Mouse (Mus musculus): ENCODE measurements at regions not wholly inside any gene's neighbourhood (a gene's known extent, or its start where the extent isn't known, plus 50 kb on each side); places are given as distances from the start of the nearest gene placed in this dataset.

DNA sequence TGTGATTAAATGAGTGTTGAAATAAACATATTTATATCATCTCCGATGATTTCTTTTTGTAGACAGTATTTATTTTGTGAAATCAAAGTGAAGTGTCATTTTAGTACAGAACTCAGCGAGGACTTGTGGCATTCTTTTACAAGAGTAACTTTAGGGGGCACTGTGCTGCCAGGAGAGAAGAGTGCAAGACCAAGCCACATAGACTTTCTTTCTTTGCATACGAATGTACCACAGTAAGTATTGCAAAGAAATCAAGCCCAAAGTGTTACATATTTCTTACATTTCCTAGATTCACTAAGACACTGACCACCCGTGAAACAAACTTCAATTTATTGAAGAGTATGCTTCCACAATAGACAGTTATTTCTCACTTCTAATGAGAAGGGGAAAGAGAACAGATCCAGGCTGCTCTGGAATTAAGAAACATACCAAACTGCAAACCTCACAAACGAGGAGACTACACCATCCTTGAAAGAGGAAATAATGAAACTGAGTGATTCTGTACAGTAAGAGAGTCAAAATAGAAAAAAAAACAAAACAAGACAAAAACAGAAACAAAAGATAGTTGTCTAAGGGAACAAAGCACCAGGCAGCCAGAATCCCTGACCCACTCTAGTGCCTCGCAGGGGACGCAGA lies 847.8 kb upstream of the Epha7 start:
- no peaks in the 10 kb centered on the region for H3K9me3 ChIP-seq (replicated peaks; ENCODE audit: control insufficient read depth, low read length)
- H3K4me1 ChIP-seq (ENCODE audit: control insufficient read depth, insufficient read depth, low read length), result no peaks in the 10 kb centered on the region
- peak; percentile 63 for DNase-seq (ENCODE audit: low spot score)
- H3K4me2 ChIP-seq (ENCODE audit: low read depth, low read length), result no peak overlapping the region
- WGBS, result 31% methylated on average over 7 of the region's 7 CpGs
- no peaks in the 10 kb centered on the region for H3K36me3 ChIP-seq (replicated peaks; ENCODE audit: control insufficient read depth, insufficient read depth, low read depth, low read length)
- no peak overlapping the region for H3K4me3 ChIP-seq (ENCODE audit: low read depth, low read length)
- no peak overlapping the region for H3K27ac ChIP-seq (replicated peaks; ENCODE audit: low read depth, low read length)
- H3K27me3 ChIP-seq (ENCODE audit: control insufficient read depth, insufficient read depth, low read length), result no peaks in the 10 kb centered on the region
- no peak for ATAC-seq (replicated peaks; ENCODE audit: insufficient number of reproducible peaks, low FRiP score, low TSS enrichment, low read depth)
- no peak overlapping the region for H3K9ac ChIP-seq (replicated peaks; ENCODE audit: low read length)

- DNase-seq (ENCODE audit: low spot score) (peak; percentile 12), ATAC-seq (replicated peaks; ENCODE audit: insufficient number of reproducible peaks, low FRiP score, low TSS enrichment, low read depth) (no peak)
- H3K9me3 ChIP-seq (replicated peaks; ENCODE audit: control insufficient read depth, low read length), result no peaks in the 10 kb centered on the region
- WGBS, result 49% methylated on average over 5 of the region's 5 CpGs
- H3K9ac ChIP-seq (replicated peaks; ENCODE audit: low read length), result no peak overlapping the region
- H3K36me3 ChIP-seq (replicated peaks; ENCODE audit: control insufficient read depth, insufficient read depth, low read depth, low read length), result no peaks in the 10 kb centered on the region
- H3K4me2 ChIP-seq (ENCODE audit: low read depth, low read length), result no peak overlapping the region
- H3K27me3 ChIP-seq (ENCODE audit: control insufficient read depth, insufficient read depth, low read length), result no peaks in the 10 kb centered on the region
- H3K4me3 ChIP-seq (ENCODE audit: low read depth, low read length), result no peak overlapping the region
- no peaks in the 10 kb centered on the region for H3K4me1 ChIP-seq (ENCODE audit: control insufficient read depth, insufficient read depth, low read length)
- no peak overlapping the region for H3K27ac ChIP-seq (replicated peaks; ENCODE audit: low read depth, low read length)
Observed at GRCm38 (mm10) chr4:27970569-27970968, 842.4 kb upstream of the Epha7 start.

DNA sequence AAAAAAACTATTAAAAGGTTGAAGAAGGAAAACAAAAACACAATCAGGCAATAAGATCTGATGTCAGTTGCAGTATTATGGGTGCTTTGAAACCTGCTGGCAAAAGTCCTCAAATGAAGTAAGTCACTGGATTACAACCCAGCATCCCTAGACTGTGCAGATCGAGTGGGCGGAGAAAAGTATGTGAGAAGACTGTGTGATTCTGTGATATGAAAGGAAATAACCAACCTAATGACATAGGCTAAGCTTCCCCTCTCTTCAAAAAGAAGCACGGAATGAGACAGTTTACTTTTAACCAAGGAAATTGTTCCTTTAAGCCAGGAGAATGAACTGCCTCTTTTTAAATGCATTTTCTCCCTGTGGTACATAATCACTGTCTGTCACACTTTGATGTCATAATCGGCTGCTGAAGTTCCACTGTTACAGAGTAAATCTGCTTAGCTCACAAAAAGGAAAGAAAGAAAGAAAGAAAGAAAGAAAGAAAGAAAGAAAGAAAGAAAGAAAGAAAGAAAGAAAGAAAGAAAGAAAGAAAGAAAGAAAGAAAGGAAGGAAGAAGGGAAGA lies 833.6 kb upstream of the Epha7 start:
- DNase-seq (ENCODE audit: low spot score), result no peak
- Histone ChIP-seq H3K4me1 (ENCODE audit: control insufficient read depth, insufficient read depth, low read length) (no peaks in the 10 kb centered on the region), H3K4me2 (ENCODE audit: low read depth, low read length) (no peak overlapping the region), H3K9ac (replicated peaks; ENCODE audit: low read length) (no peak overlapping the region), H3K9me3 (replicated peaks; ENCODE audit: control insufficient read depth, low read length) (no peaks in the 10 kb centered on the region), H3K4me3 (ENCODE audit: low read depth, low read length) (no peak overlapping the region), H3K27ac (replicated peaks; ENCODE audit: low read depth, low read length) (no peak overlapping the region), H3K27me3 (ENCODE audit: control insufficient read depth, insufficient read depth, low read length) (no peaks in the 10 kb centered on the region), H3K36me3 (replicated peaks; ENCODE audit: control insufficient read depth, insufficient read depth, low read depth, low read length) (no peaks in the 10 kb centered on the region)
- ATAC-seq (replicated peaks; ENCODE audit: insufficient number of reproducible peaks, low FRiP score, low TSS enrichment, low read depth), result no peak
- WGBS, result 67% methylated on average over 4 of the region's 4 CpGs

- no peaks in the 10 kb centered on the region for H3K27me3 ChIP-seq (ENCODE audit: control insufficient read depth, insufficient read depth, low read length)
- no peak overlapping the region for H3K4me2 ChIP-seq (ENCODE audit: low read depth, low read length)
- H3K4me3 ChIP-seq (ENCODE audit: low read depth, low read length), result no peak overlapping the region
- H3K4me1 ChIP-seq (ENCODE audit: control insufficient read depth, insufficient read depth, low read length), result no peaks in the 10 kb centered on the region
- ATAC-seq (replicated peaks; ENCODE audit: insufficient number of reproducible peaks, low FRiP score, low TSS enrichment, low read depth) (no peak), DNase-seq (ENCODE audit: low spot score) (no peak)
- H3K9ac ChIP-seq (replicated peaks; ENCODE audit: low read length), result no peak overlapping the region
- no peaks in the 10 kb centered on the region for H3K36me3 ChIP-seq (replicated peaks; ENCODE audit: control insufficient read depth, insufficient read depth, low read depth, low read length)
- no peak overlapping the region for H3K27ac ChIP-seq (replicated peaks; ENCODE audit: low read depth, low read length)
- WGBS, result 77% methylated on average over 10 of the region's 10 CpGs
- H3K9me3 ChIP-seq (replicated peaks; ENCODE audit: control insufficient read depth, low read length), result no peaks in the 10 kb centered on the region
Observed at GRCm38 (mm10) chr4:27979781-27980180, 833.1 kb upstream of the Epha7 start.

DNA sequence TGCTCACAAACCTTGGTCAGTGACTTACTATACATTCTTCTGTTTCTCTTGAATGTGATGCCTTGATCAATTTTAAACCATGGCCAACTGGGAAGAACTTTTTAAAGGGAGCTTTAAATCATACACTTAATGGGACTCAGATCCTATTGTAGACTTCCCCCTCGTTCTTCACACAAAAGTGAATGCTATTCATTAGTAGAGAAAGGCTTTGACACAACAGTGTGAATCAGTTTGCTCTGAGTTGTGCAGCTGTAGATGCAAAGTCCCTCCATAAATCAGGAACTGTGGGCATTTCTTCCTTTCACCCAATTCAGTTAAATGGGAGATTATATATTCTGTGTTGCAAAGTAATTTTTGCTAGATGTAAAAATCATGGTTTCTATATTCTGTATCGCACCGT lies 831.6 kb upstream of the Epha7 start:
- ATAC-seq (replicated peaks; ENCODE audit: insufficient number of reproducible peaks, low FRiP score, low TSS enrichment, low read depth) (no peak), DNase-seq (ENCODE audit: low spot score) (no peak)
- H3K4me2 ChIP-seq (ENCODE audit: low read depth, low read length), result no peak overlapping the region
- H3K27ac ChIP-seq (replicated peaks; ENCODE audit: low read depth, low read length), result no peak overlapping the region
- H3K36me3 ChIP-seq (replicated peaks; ENCODE audit: control insufficient read depth, insufficient read depth, low read depth, low read length), result no peaks in the 10 kb centered on the region
- H3K4me3 ChIP-seq (ENCODE audit: low read depth, low read length), result no peak overlapping the region
- H3K27me3 ChIP-seq (ENCODE audit: control insufficient read depth, insufficient read depth, low read length), result no peaks in the 10 kb centered on the region
- 74% methylated on average over 3 of the region's 3 CpGs for WGBS
- no peaks in the 10 kb centered on the region for H3K4me1 ChIP-seq (ENCODE audit: control insufficient read depth, insufficient read depth, low read length)
- H3K9ac ChIP-seq (replicated peaks; ENCODE audit: low read length), result no peak overlapping the region
- H3K9me3 ChIP-seq (replicated peaks; ENCODE audit: control insufficient read depth, low read length), result no peaks in the 10 kb centered on the region

DNA sequence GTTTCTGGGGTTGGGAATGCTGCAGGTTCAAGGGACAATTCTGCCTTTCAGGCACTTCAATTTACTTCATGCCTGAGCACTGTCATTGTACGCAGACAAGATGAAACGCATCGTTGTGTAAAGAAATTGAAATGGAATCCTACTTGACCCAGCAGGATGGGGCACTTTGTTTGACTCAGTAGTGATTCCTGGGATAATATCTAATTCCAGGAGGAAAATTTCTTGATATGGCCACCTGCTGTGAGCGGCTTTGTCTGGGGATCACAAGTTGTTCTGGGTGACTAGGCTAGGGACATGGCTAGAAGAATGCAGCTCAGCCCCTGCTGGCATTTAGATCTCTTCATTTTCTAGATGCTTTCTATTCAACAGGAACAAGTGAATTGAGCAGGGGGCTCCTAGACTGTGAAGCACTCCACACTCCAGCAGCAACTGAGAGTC lies 824.9 kb upstream of the Epha7 start:
- H3K4me2 ChIP-seq (ENCODE audit: low read depth, low read length), result no peak overlapping the region
- DNase-seq (ENCODE audit: low spot score) (peak; percentile 13), ATAC-seq (replicated peaks; ENCODE audit: insufficient number of reproducible peaks, low FRiP score, low TSS enrichment, low read depth) (peak; percentile 75; the same call in 1 of the 2 replicates)
- H3K4me1 ChIP-seq (ENCODE audit: control insufficient read depth, insufficient read depth, low read length), result no peaks in the 10 kb centered on the region
- no peaks in the 10 kb centered on the region for H3K9me3 ChIP-seq (replicated peaks; ENCODE audit: control insufficient read depth, low read length)
- H3K4me3 ChIP-seq (ENCODE audit: low read depth, low read length), result no peak overlapping the region
- no peaks in the 10 kb centered on the region for H3K36me3 ChIP-seq (replicated peaks; ENCODE audit: control insufficient read depth, insufficient read depth, low read depth, low read length)
- no peaks in the 10 kb centered on the region for H3K27me3 ChIP-seq (ENCODE audit: control insufficient read depth, insufficient read depth, low read length)
- H3K9ac ChIP-seq (replicated peaks; ENCODE audit: low read length), result no peak overlapping the region
- 30% methylated on average over 4 of the region's 4 CpGs for WGBS
- no peak overlapping the region for H3K27ac ChIP-seq (replicated peaks; ENCODE audit: low read depth, low read length)

DNA sequence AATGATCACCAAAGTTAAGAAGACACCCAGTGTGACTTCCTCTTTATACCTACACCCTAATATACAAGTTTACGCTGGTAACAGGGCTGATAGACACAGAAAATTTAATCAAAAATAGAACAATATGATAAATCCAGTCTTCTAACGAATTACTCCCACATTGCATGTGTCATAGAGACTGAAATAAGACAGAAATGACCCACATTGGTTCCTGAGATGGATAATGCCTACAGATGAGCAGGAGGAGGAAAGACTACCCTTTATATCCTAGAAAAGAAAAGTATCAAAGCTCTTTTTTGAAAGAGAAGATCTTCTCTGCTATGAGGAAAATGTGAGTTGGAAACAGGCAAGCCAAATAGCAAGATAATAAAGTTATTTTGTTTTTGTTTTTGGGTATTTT lies 818.5 kb upstream of the Epha7 start:
- Histone ChIP-seq H3K9ac (replicated peaks; ENCODE audit: low read length) (no peak overlapping the region), H3K36me3 (replicated peaks; ENCODE audit: control insufficient read depth, insufficient read depth, low read depth, low read length) (no peaks in the 10 kb centered on the region), H3K27me3 (ENCODE audit: control insufficient read depth, insufficient read depth, low read length) (no peaks in the 10 kb centered on the region), H3K27ac (replicated peaks; ENCODE audit: low read depth, low read length) (no peak overlapping the region), H3K9me3 (replicated peaks; ENCODE audit: control insufficient read depth, low read length) (no peaks in the 10 kb centered on the region), H3K4me2 (ENCODE audit: low read depth, low read length) (no peak overlapping the region), H3K4me3 (ENCODE audit: low read depth, low read length) (no peak overlapping the region), H3K4me1 (ENCODE audit: control insufficient read depth, insufficient read depth, low read length) (no peaks in the 10 kb centered on the region)
- ATAC-seq (replicated peaks; ENCODE audit: insufficient number of reproducible peaks, low FRiP score, low TSS enrichment, low read depth) (no peak), DNase-seq (ENCODE audit: low spot score) (no peak)
- 74% methylated on average over 2 of the region's 2 CpGs for WGBS

DNA sequence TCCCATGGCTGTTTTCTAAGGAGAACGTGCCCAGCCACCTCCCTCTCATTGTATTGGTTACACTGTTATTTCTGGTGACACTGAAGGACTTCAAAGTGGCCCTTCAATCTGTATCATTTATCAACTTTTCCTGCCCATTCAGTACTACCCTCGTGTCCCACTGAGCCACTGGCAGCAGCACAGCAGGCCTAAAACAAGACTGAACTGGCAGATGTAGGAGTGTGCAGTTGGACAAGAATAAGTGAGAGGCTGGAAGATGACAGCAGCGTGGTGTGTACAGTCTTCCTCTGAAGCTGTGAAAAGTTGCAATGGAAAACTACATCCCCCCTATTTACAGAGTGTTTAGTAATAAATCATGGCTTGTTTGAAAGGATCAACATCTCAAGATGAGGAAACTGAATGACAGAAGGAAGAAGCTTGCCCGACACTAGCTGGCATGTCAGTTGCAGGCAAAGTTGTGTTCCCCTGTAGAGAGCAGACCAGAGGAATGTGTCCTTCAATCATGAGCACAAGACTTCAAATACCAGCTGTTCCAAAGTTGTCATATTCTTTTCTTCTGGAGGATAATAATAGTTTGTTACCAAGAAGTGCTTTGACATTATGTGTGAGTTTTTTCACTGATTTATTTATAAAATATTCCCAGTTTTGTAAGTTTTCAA lies 811.0 kb upstream of the Epha7 start:
- Histone ChIP-seq H3K27ac (replicated peaks; ENCODE audit: low read depth, low read length) (no peak overlapping the region), H3K4me2 (ENCODE audit: low read depth, low read length) (no peak overlapping the region), H3K4me3 (ENCODE audit: low read depth, low read length) (no peak overlapping the region), H3K9me3 (replicated peaks; ENCODE audit: control insufficient read depth, low read length) (no peaks in the 10 kb centered on the region), H3K36me3 (replicated peaks; ENCODE audit: control insufficient read depth, insufficient read depth, low read depth, low read length) (no peaks in the 10 kb centered on the region), H3K9ac (replicated peaks; ENCODE audit: low read length) (no peak overlapping the region), H3K4me1 (ENCODE audit: control insufficient read depth, insufficient read depth, low read length) (no peaks in the 10 kb centered on the region), H3K27me3 (ENCODE audit: control insufficient read depth, insufficient read depth, low read length) (no peaks in the 10 kb centered on the region)
- DNase-seq (ENCODE audit: low spot score) (no peak), ATAC-seq (replicated peaks; ENCODE audit: insufficient number of reproducible peaks, low FRiP score, low TSS enrichment, low read depth) (no peak)
- WGBS, result 58% methylated on average over 4 of the region's 4 CpGs

All from embryonic facial prominence, embryonic 11.5 days (tissue).